Mouse (Mus musculus) v-Abl transformed pro-B cells (cell line): ENCODE data around the gene Ccr1.
"Not testable (repeated sequence)": the region's sequence is repeated elsewhere in the genome, so short reads cannot be mapped to it uniquely, and the experiment has no call there.

Source experiments
- in situ Hi-C, 2 experiments: fragments of 400-800 bp; cut with MboI; formaldehyde crosslinking; loops; one replicate each; pipeline ENCODE4 v1.15.1; 2025; ENCODE audit not compliant: unreplicated experiment in 2 of 2

Ccr1 gene

GRCm38 (mm10) chr9:123928759-123929246 lies 39.7 kb downstream of the Ccr1 start:
- in situ Hi-C loops: no loop called here

GRCm38 (mm10) chr9:123928118-123928758 lies 40.3 kb downstream of the Ccr1 start:
- in situ Hi-C loops: no loop called here

DNA sequence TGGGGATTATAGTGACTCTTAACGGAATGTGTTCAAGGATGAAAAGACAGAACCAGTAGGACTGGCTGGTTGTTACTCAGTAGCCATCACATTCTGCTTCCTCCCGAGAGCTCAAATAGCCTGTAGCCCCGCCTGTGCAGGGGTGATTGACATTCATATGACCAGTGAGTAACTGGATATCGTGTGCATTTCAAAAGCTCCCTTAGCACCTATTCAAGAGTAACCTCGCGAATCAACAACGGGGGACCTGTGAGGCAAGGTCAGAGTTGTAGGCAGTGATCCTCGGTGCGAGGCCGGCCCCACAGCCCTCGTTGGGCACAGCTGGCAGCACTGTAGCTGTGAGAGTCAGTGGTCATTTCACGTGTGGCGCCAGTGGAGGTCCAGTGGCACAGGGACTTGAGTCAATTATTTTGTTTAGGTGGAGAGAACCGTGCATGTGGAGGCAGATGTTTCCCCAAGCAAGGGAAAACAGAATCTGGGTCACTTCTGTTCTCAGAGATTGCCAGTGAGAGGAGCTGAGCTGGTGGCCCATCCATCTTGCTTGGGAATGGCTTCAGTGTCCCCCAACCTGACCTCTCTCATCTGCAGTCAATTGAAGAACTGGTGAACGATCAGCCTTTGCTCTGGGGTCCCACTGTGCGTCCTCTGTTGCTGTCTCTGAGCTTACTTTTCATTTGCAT lies 41.1 kb downstream of the Ccr1 start:
- in situ Hi-C loops: no loop called here

GRCm38 (mm10) chr9:123926041-123926440 lies 42.5 kb downstream of the Ccr1 start:
- in situ Hi-C loops: not testable (repeated sequence)

DNA sequence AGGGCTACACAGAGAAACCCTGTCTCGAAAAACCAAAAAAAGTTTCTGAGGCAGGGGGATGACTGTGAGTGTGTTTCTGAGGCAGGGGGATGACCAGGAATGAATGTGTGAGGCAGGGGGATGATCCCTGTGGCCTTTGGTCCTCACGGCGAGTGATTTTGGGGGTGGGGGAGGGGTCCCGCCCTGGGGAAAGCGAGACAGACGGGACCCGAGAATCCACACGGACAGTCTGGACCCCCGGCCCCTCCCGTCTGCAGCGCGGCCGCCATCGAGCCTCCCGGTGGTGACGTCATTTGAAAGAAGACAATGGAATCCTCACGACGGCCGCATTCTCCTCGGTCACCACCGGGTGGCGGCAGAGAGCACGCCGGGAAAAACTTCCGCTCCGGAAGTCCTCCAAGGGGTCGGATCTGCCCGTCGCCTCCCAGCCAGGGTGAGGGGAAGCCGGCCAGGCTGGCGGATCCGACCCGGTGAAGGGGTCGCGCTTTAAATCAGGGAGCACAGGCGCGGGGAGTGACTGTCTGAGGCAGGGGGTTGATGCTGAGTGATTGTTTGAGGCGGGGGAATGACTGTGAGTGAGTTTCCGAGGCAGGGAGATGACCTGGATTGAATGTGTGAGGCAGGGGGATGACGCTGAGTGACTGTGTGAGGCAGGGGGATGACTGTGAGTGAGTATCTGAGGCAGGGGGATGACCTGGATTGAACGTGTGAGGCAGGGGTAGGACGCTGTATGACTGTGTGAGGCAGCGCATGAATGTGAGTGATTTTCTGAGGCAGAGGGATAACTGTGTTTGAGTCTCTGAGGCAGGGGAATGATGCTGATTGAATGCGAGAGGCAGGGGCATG lies 43.2 kb downstream of the Ccr1 start:
- in situ Hi-C loops: no loop called here

GRCm38 (mm10) chr9:123924589-123925066 lies 43.9 kb downstream of the Ccr1 start:
- in situ Hi-C loops: no loop called here

DNA sequence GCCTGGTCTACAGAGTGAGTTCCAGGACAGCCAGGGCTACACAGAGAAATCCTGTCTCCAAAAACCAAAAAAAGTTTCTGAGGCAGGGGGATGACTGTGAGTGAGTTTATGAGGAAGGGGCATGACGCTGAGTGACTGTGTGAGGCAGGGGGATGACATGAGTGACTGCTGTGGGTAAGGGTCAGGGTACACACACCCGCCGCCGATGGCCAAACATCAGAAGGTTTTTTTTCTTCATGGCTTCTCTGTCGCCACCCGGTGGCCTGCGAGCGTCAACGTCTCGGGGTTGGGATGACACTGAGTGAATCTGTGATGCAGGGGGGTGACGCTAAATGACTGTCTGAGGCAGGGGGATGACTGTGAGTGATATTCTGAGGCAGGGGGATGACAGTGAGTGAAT lies 44.5 kb downstream of the Ccr1 start:
- in situ Hi-C loops: not testable (repeated sequence)

GRCm38 (mm10) chr9:123923146-123923991 lies 45.1 kb downstream of the Ccr1 start:
- in situ Hi-C loops: no loop called here
